In the genomic region with DNA sequence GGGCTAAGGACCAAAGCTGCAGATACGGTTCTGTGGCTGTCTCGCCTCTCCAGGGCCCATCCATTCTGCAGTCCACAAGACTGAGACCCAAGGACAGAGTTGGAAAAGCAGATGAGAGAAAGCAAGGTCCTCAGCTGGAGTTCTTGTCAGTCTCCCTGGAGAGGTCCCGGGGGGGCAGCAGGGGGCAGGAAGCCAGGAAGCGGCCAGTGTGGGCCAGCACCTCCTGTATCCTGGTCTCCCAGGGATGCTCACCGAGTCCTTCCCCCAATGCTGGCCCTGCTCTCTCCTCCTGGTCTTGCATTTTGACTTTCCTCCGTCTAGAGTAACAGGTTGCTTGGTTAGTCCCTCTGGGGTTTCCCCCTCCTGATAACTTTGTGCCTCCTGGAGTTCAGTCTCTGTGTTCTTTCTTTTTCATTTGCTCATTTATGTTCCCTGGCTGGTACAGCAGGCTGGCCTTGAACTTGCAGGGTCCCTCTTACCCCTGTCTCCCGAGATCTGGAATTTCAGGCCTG, we compare ENCODE assay signal across 25 mouse cellular contexts. TPM values are rescaled to one million over a fixed set of nuclear protein-coding genes. Genes with fewer than 3 reads are reported as not detected.
A peak's percentile ranks its signal among the peaks of the same experiment; 100 is the strongest.
DNase-seq lines count a peak whose midpoint lies in the region; ATAC-seq and TF ChIP-seq lines count a peak whose summit lies in the region.
"Had no signal": no experiment of that assay in that cellular context is flagged by ENCODE, and none has a peak within 500 bp of the region (broad histone marks: within the 10 kb centered on the region; RNA-seq: fewer than 3 reads in every experiment).

No protein-coding gene starts in this region.

- no peak for TF ChIP-seq POLR2A in myocyte (IDR thresholded peaks at IDR 0.05; ENCODE audit: insufficient read length, low read depth)

- WGBS in embryonic facial prominence, embryonic 13.5 days = 64% methylated on average over 7 of the region's 7 CpGs
- WGBS in embryonic facial prominence, embryonic 10.5 days = 67% methylated on average over 7 of the region's 7 CpGs
- WGBS in hindbrain, embryonic 13.5 days = 70% methylated on average over 7 of the region's 7 CpGs
- 60% methylated on average over 7 of the region's 7 CpGs for WGBS in hindbrain, embryonic 11.5 days

- H3K27me3 ChIP-seq in embryonic facial prominence, embryonic 13.5 days = no peaks in the 10 kb centered on the region
- peaks cover 10% of the 10 kb centered on the region; the same call in 1 of the 2 replicates for H3K27me3 ChIP-seq in embryonic facial prominence, embryonic 10.5 days (replicated peaks; ENCODE audit: low read depth, poor library complexity, severe bottlenecking)
- 0 out of 2 replicates have a peak, but pooled peaks cover 3% of the 10 kb centered on the region for H3K27me3 ChIP-seq in hindbrain, embryonic 13.5 days
- H3K27me3 ChIP-seq in hindbrain, embryonic 11.5 days (ENCODE audit: control insufficient read depth, insufficient read depth, low read length) = no peaks in the 10 kb centered on the region
- no peaks in the 10 kb centered on the region for H3K27me3 ChIP-seq in myocyte (ENCODE audit: control insufficient read depth, insufficient read depth, insufficient read length)
- H3K27me3 ChIP-seq: hindbrain, embryonic 15.5 days; neural tube, embryonic 12.5 days had no signal

- H3K4me3 ChIP-seq in embryonic facial prominence, embryonic 13.5 days = no peak overlapping the region
- no peak overlapping the region for H3K4me3 ChIP-seq in embryonic facial prominence, embryonic 10.5 days
- no peak overlapping the region for H3K4me3 ChIP-seq in hindbrain, embryonic 13.5 days
- no peak overlapping the region for H3K4me3 ChIP-seq in hindbrain, embryonic 11.5 days (ENCODE audit: low read depth, low read length)
- H3K4me3 ChIP-seq in myocyte = no peak overlapping the region
- H3K4me3 ChIP-seq: forebrain, embryonic 12.5 days; hindbrain, embryonic 15.5 days; neural tube, embryonic 12.5 days had no signal

- H3K4me2 ChIP-seq in embryonic facial prominence, embryonic 13.5 days = no peak overlapping the region
- no peak overlapping the region for H3K4me2 ChIP-seq in hindbrain, embryonic 13.5 days
- H3K4me2 ChIP-seq in hindbrain, embryonic 11.5 days (replicated peaks; ENCODE audit: low read depth, low read length) = no peak overlapping the region
- H3K4me2 ChIP-seq in myocyte (ENCODE audit: low read depth) = peak overlapping the region; percentile 80
- H3K4me2 ChIP-seq: forebrain, embryonic 12.5 days; hindbrain, embryonic 15.5 days; midbrain, embryonic 11.5 days; neural tube, embryonic 12.5 days had no signal

- no peak overlapping the region for H3K27ac ChIP-seq in embryonic facial prominence, embryonic 13.5 days
- no peak overlapping the region for H3K27ac ChIP-seq in embryonic facial prominence, embryonic 10.5 days (replicated peaks)
- H3K27ac ChIP-seq in hindbrain, embryonic 13.5 days = no peak overlapping the region
- H3K27ac ChIP-seq in hindbrain, embryonic 11.5 days (ENCODE audit: low read depth, low read length) = no peak overlapping the region
- H3K27ac ChIP-seq: forebrain, embryonic 12.5 days; hindbrain, embryonic 15.5 days; liver, embryonic 14.5 days; neural tube, embryonic 12.5 days; stomach, postnatal 0 days had no signal

- DNase-seq in embryonic facial prominence, embryonic 10.5 days (ENCODE audit: low spot score) = no peak
- no peak for DNase-seq in hindbrain, embryonic 11.5 days (ENCODE audit: low spot score)
- peak; percentile 57 for DNase-seq in NIH3T3 (ENCODE audit: low read depth)
- no peak for DNase-seq in urinary bladder, postnatal 10 days (ENCODE audit: low spot score)
- DNase-seq: cerebellum, adult 11-12 months; cerebellum, adult 9-11 months; liver; lung, adult 2 months; lung, postnatal 10 days; right cerebral cortex, adult 18-20 months; right cerebral cortex, postnatal 4 days; thymus, adult 18-20 months; thymus, postnatal 25 days had no signal

- no peak overlapping the region for H3ac ChIP-seq in myocyte (ENCODE audit: control insufficient read depth, insufficient read length)

- H3K36me3 ChIP-seq in embryonic facial prominence, embryonic 13.5 days = no peaks in the 10 kb centered on the region
- H3K36me3 ChIP-seq in embryonic facial prominence, embryonic 10.5 days (replicated peaks) = no peaks in the 10 kb centered on the region
- no peaks in the 10 kb centered on the region for H3K36me3 ChIP-seq in hindbrain, embryonic 13.5 days
- H3K36me3 ChIP-seq in hindbrain, embryonic 11.5 days (ENCODE audit: control insufficient read depth, insufficient read depth, low read length) = no peaks in the 10 kb centered on the region
- no peaks in the 10 kb centered on the region for H3K36me3 ChIP-seq in myocyte (ENCODE audit: control insufficient read depth, insufficient read depth)
- H3K36me3 ChIP-seq: forebrain, embryonic 12.5 days; hindbrain, embryonic 15.5 days; neural tube, embryonic 12.5 days had no signal

- peaks cover 14% of the 10 kb centered on the region for H3K4me1 ChIP-seq in embryonic facial prominence, embryonic 13.5 days
- H3K4me1 ChIP-seq in embryonic facial prominence, embryonic 10.5 days = peaks cover 56% of the 10 kb centered on the region
- peaks cover 11% of the 10 kb centered on the region for H3K4me1 ChIP-seq in hindbrain, embryonic 13.5 days (replicated peaks)
- H3K4me1 ChIP-seq in hindbrain, embryonic 11.5 days (replicated peaks; ENCODE audit: control insufficient read depth, insufficient read depth, low read length) = peaks cover 12% of the 10 kb centered on the region

- ATAC-seq in embryonic facial prominence, embryonic 13.5 days (ENCODE audit: insufficient number of reproducible peaks, insufficient read depth, low FRiP score, low TSS enrichment, low read depth) = no peak
- ATAC-seq in hindbrain, embryonic 13.5 days (ENCODE audit: low FRiP score) = no peak
- no peak for ATAC-seq in hindbrain, embryonic 11.5 days (ENCODE audit: low FRiP score)
- ATAC-seq: activated CD4-positive, CD25-positive, alpha-beta regulatory T cell, adult 4 months; midbrain, embryonic 16.5 days had no signal

- H3K9me3 ChIP-seq in embryonic facial prominence, embryonic 13.5 days = no peaks in the 10 kb centered on the region
- H3K9me3 ChIP-seq in embryonic facial prominence, embryonic 10.5 days = no peaks in the 10 kb centered on the region
- H3K9me3 ChIP-seq in hindbrain, embryonic 13.5 days = no peaks in the 10 kb centered on the region
- no peaks in the 10 kb centered on the region for H3K9me3 ChIP-seq in hindbrain, embryonic 11.5 days (ENCODE audit: control insufficient read depth, low read length)
- H3K9me3 ChIP-seq: forebrain, embryonic 12.5 days; hindbrain, embryonic 15.5 days; neural tube, embryonic 12.5 days had no signal

- no peaks in the 10 kb centered on the region for H3K79me2 ChIP-seq in myocyte (ENCODE audit: control insufficient read depth, insufficient read depth)

- peak overlapping the region; percentile 27; the same call in 1 of the 2 replicates for H3K9ac ChIP-seq in embryonic facial prominence, embryonic 13.5 days
- 0 out of 2 replicates have a peak overlapping the region, but pooled peaks have one; percentile 39 for H3K9ac ChIP-seq in hindbrain, embryonic 13.5 days
- H3K9ac ChIP-seq in hindbrain, embryonic 11.5 days (ENCODE audit: low read depth, low read length) = no peak overlapping the region
- H3K9ac ChIP-seq: forebrain, embryonic 12.5 days; hindbrain, embryonic 15.5 days; liver, embryonic 14.5 days; neural tube, embryonic 12.5 days had no signal

TF ChIP-seq in myocyte, 11 proteins besides CTCF, POLR2A, EP300 and RAD21:
- TF ChIP-seq MYOG (IDR thresholded peaks at IDR 0.05; ENCODE audit: control insufficient read depth in 1 of 3, insufficient read depth in 1 of 3, insufficient read length in 2 of 3, low read depth in 2 of 3) (no peak), TCF12 (IDR thresholded peaks at IDR 0.05; ENCODE audit: insufficient read depth, poor library complexity, severe bottlenecking) (no peak), USF1 (IDR thresholded peaks at IDR 0.05; ENCODE audit: low read depth) (no peak), MAX (IDR thresholded peaks at IDR 0.05; ENCODE audit: low read depth) (no peak), TCF3 (IDR thresholded peaks at IDR 0.05; ENCODE audit: insufficient read length, low read depth) (no peak), REST (IDR thresholded peaks at IDR 0.05; ENCODE audit: insufficient read depth, insufficient read length) (no peak), SRF (IDR thresholded peaks at IDR 0.05; ENCODE audit: control insufficient read depth, insufficient read length, low read depth) (no peak), CEBPB (IDR thresholded peaks at IDR 0.05; ENCODE audit: insufficient read depth, poor library complexity, severe bottlenecking) (no peak), E2F4 (IDR thresholded peaks at IDR 0.05; ENCODE audit: insufficient read depth) (no peak), MYOD1 (IDR thresholded peaks at IDR 0.05; ENCODE audit: control insufficient read depth in 1 of 3, insufficient read length in 2 of 3, low read depth in 2 of 3) (no peak), POLR2AphosphoS2 (IDR thresholded peaks at IDR 0.05; ENCODE audit: insufficient read length, low read depth) (no peak)

RNA-seq across cellular contexts. Expression of gene Hmga1, which starts 9.7 kb away (rescaled TPM):
- 227 and 258 TPM in 2 replicates for polyA plus RNA-seq in embryonic facial prominence, embryonic 13.5 days (2015; fragmentation: Nextera tagmentation; extraction: Ambion mirVana)
- 819 and 896 TPM in 2 replicates for polyA plus RNA-seq in embryonic facial prominence, embryonic 10.5 days (2016; fragmentation: Nextera tagmentation; extraction: Ambion mirVana)
- polyA plus RNA-seq in hindbrain, embryonic 13.5 days (2015; fragmentation: Nextera tagmentation; extraction: Ambion mirVana) = 113 and 126 TPM in 2 replicates
- polyA plus RNA-seq in hindbrain, embryonic 11.5 days (2014; fragmentation: Nextera tagmentation; extraction: Ambion mirVana) = 305 and 319 TPM in 2 replicates
- 60.9 TPM for polyA plus RNA-seq in myocyte (2012; fragmentation: generic; extraction: Trizol)

RNA-seq across cellular contexts. Expression of gene AI413582, which starts 18.9 kb away (rescaled TPM):
- 21.2 and 21.4 TPM in 2 replicates for polyA plus RNA-seq in embryonic facial prominence, embryonic 13.5 days (2015; fragmentation: Nextera tagmentation; extraction: Ambion mirVana)
- polyA plus RNA-seq in embryonic facial prominence, embryonic 10.5 days (2016; fragmentation: Nextera tagmentation; extraction: Ambion mirVana) = 12.1 and 15.9 TPM in 2 replicates
- 43.5 and 44.8 TPM in 2 replicates for polyA plus RNA-seq in hindbrain, embryonic 13.5 days (2015; fragmentation: Nextera tagmentation; extraction: Ambion mirVana)
- polyA plus RNA-seq in hindbrain, embryonic 11.5 days (2014; fragmentation: Nextera tagmentation; extraction: Ambion mirVana) = 17.1 and 19.0 TPM in 2 replicates
- polyA plus RNA-seq in myocyte (2012; fragmentation: generic; extraction: Trizol) = 46.0 TPM

RNA-seq across cellular contexts. Expression of gene Grm4, which starts 25.4 kb away (rescaled TPM):
- polyA plus RNA-seq in embryonic facial prominence, embryonic 13.5 days (2015; fragmentation: Nextera tagmentation; extraction: Ambion mirVana) = 0.25 and 0.38 TPM in 2 replicates
- 0.96 and 1.3 TPM in 2 replicates for polyA plus RNA-seq in embryonic facial prominence, embryonic 10.5 days (2016; fragmentation: Nextera tagmentation; extraction: Ambion mirVana)
- 4.8 and 5.2 TPM in 2 replicates for polyA plus RNA-seq in hindbrain, embryonic 13.5 days (2015; fragmentation: Nextera tagmentation; extraction: Ambion mirVana)
- polyA plus RNA-seq in hindbrain, embryonic 11.5 days (2014; fragmentation: Nextera tagmentation; extraction: Ambion mirVana) = 2.5 and 3.6 TPM in 2 replicates
- polyA plus RNA-seq in myocyte (2012; fragmentation: generic; extraction: Trizol) = not detected
- polyA plus RNA-seq: heart, embryonic 14.5 days had no signal
